In the genomic region with DNA sequence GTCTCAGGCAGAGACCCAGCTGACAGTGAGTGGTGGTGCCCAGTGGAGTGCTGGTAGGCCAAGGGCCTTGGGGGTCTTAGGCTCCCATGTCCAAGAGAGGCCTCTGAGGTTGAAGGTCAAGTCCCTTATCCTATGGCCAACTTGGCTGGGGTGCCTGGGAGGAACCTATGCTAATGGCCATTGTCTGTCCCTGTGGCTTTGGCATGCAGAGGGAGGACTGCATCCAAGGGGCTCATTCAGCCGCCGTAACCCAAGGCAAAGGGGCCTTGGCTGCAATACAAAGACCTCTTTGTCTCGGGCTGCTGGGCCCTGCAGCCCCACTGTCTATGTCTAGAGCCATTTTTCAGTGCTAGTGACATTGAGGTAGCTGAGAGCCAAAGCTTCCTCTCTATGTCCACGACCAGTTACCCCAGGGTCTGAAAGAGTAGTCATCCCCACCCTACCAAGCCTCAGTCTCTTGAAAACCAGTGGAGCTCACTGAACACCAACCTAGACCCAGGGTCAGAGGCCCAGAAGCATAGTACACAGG, we compare ENCODE assay signal across 11 mouse cellular contexts. TPM values are rescaled to one million over a fixed set of nuclear protein-coding genes. Genes with fewer than 3 reads are reported as not detected.
DNase-seq lines count a peak whose midpoint lies in the region; ATAC-seq lines count a peak whose summit lies in the region.
"Had no signal": no experiment of that assay in that cellular context is flagged by ENCODE, and none has a peak within 500 bp of the region (broad histone marks: within the 10 kb centered on the region; RNA-seq: fewer than 3 reads in every experiment).

No protein-coding gene starts in this region.

- no peaks in the 10 kb centered on the region for H3K36me3 ChIP-seq in embryonic facial prominence, embryonic 15.5 days
- no peaks in the 10 kb centered on the region for H3K36me3 ChIP-seq in neural tube, embryonic 12.5 days
- H3K36me3 ChIP-seq in intestine, embryonic 15.5 days: no peaks in the 10 kb centered on the region

- H3K9ac ChIP-seq in embryonic facial prominence, embryonic 15.5 days: no peak overlapping the region
- no peak overlapping the region for H3K9ac ChIP-seq in neural tube, embryonic 12.5 days
- no peak overlapping the region for H3K9ac ChIP-seq in intestine, embryonic 15.5 days

- no peaks in the 10 kb centered on the region for H3K27me3 ChIP-seq in embryonic facial prominence, embryonic 15.5 days
- no peaks in the 10 kb centered on the region for H3K27me3 ChIP-seq in neural tube, embryonic 12.5 days (replicated peaks)
- 0 out of 2 replicates have a peak, but pooled peaks cover 5% of the 10 kb centered on the region for H3K27me3 ChIP-seq in intestine, embryonic 15.5 days (replicated peaks)

- H3K4me3 ChIP-seq in embryonic facial prominence, embryonic 15.5 days (replicated peaks): no peak overlapping the region
- no peak overlapping the region for H3K4me3 ChIP-seq in neural tube, embryonic 12.5 days
- H3K4me3 ChIP-seq in intestine, embryonic 15.5 days (replicated peaks): no peak overlapping the region

- ATAC-seq in embryonic facial prominence, embryonic 15.5 days (ENCODE audit: insufficient number of reproducible peaks, low FRiP score, low TSS enrichment, low read depth): peak; percentile 8; the same call in 1 of the 2 replicates
- ATAC-seq in neural tube, embryonic 12.5 days (ENCODE audit: low FRiP score, low read depth): peak; percentile 59
- ATAC-seq in intestine, embryonic 15.5 days: no peak

- peaks cover 17% of the 10 kb centered on the region for H3K4me1 ChIP-seq in embryonic facial prominence, embryonic 15.5 days
- peaks cover 41% of the 10 kb centered on the region for H3K4me1 ChIP-seq in neural tube, embryonic 12.5 days
- no peaks in the 10 kb centered on the region for H3K4me1 ChIP-seq in intestine, embryonic 15.5 days (replicated peaks)

- H3K4me2 ChIP-seq in embryonic facial prominence, embryonic 15.5 days (replicated peaks): no peak overlapping the region
- no peak overlapping the region for H3K4me2 ChIP-seq in neural tube, embryonic 12.5 days (replicated peaks)
- H3K4me2 ChIP-seq in intestine, embryonic 15.5 days (replicated peaks): no peak overlapping the region

- no peaks in the 10 kb centered on the region for H3K9me3 ChIP-seq in embryonic facial prominence, embryonic 15.5 days (replicated peaks)
- H3K9me3 ChIP-seq in neural tube, embryonic 12.5 days: no peaks in the 10 kb centered on the region
- H3K9me3 ChIP-seq in intestine, embryonic 15.5 days: no peaks in the 10 kb centered on the region

- intact Hi-C loops in gastrocnemius, postnatal 14 days (cut with DNase I; ENCODE audit: low total_unique reads): no loop called here

- H3K27ac ChIP-seq in embryonic facial prominence, embryonic 15.5 days (replicated peaks): no peak overlapping the region
- H3K27ac ChIP-seq in neural tube, embryonic 12.5 days: peak overlapping the region; percentile 50
- no peak overlapping the region for H3K27ac ChIP-seq in intestine, embryonic 15.5 days

- 52% methylated on average over 4 of the region's 4 CpGs for WGBS in embryonic facial prominence, embryonic 15.5 days
- WGBS in neural tube, embryonic 12.5 days: 13% methylated on average over 4 of the region's 4 CpGs
- 74% methylated on average over 4 of the region's 4 CpGs for WGBS in intestine, embryonic 15.5 days

- peak; percentile 10 for DNase-seq in cerebellum, adult 8-10 months
- DNase-seq in cerebellum, postnatal 25 days: no peak
- peak; percentile 48 to 58 for DNase-seq in layer of hippocampus, postnatal 10 days (ENCODE audit: low spot score in 2 of 2)
- no peak for DNase-seq in gastrocnemius, postnatal 14 days
- no peak for DNase-seq in spleen, postnatal 4 days (ENCODE audit: low spot score in 2 of 2)
- DNase-seq: heart, adult 18-20 months; lung, adult 18-20 months had no signal

RNA-seq across cellular contexts. Expression of a gene that starts 19.1 kb away (rescaled TPM):
- polyA plus RNA-seq in embryonic facial prominence, embryonic 15.5 days (2015; fragmentation: Nextera tagmentation; extraction: Ambion mirVana): 26.0 and 30.3 TPM in 2 replicates
- 10 to 100 TPM; 43.9 to 46.7 TPM for total RNA-seq in layer of hippocampus, postnatal 10 days (2021)
- 44.7 and 48.2 TPM in 2 replicates for polyA plus RNA-seq in neural tube, embryonic 12.5 days (2016; fragmentation: Nextera tagmentation; extraction: Ambion mirVana)
- polyA plus RNA-seq in intestine, embryonic 15.5 days (2015; fragmentation: Nextera tagmentation; extraction: Ambion mirVana): 11.3 and 12.2 TPM in 2 replicates
- total RNA-seq in gastrocnemius, postnatal 14 days (2021): 10 to 100 TPM; 17.1 to 18.9 TPM

RNA-seq across cellular contexts. Expression of a gene that starts 44.2 kb away (rescaled TPM):
- 111 and 125 TPM in 2 replicates for polyA plus RNA-seq in embryonic facial prominence, embryonic 15.5 days (2015; fragmentation: Nextera tagmentation; extraction: Ambion mirVana)
- 100 to 1,000 TPM in 1 of 2 experiments, 10 to 100 TPM in 1; 82.2 to 102 TPM for total RNA-seq in layer of hippocampus, postnatal 10 days (2021)
- polyA plus RNA-seq in neural tube, embryonic 12.5 days (2016; fragmentation: Nextera tagmentation; extraction: Ambion mirVana): 74.8 and 76.1 TPM in 2 replicates
- polyA plus RNA-seq in intestine, embryonic 15.5 days (2015; fragmentation: Nextera tagmentation; extraction: Ambion mirVana): 113 and 124 TPM in 2 replicates
- total RNA-seq in gastrocnemius, postnatal 14 days (2021): 100 to 1,000 TPM in 1 of 2 experiments, 10 to 100 TPM in 1; 64.1 to 106 TPM

RNA-seq across cellular contexts. Expression of a gene that starts 50.9 kb away (rescaled TPM):
- not detected in 2 replicates for polyA plus RNA-seq in embryonic facial prominence, embryonic 15.5 days (2015; fragmentation: Nextera tagmentation; extraction: Ambion mirVana)
- total RNA-seq in layer of hippocampus, postnatal 10 days (2021): not detected
- polyA plus RNA-seq in neural tube, embryonic 12.5 days (2016; fragmentation: Nextera tagmentation; extraction: Ambion mirVana): not detected in 2 replicates
- polyA plus RNA-seq in intestine, embryonic 15.5 days (2015; fragmentation: Nextera tagmentation; extraction: Ambion mirVana): not detected in 2 replicates
- not detected for total RNA-seq in gastrocnemius, postnatal 14 days (2021)
- total RNA-seq: heart, adult 18-20 months; layer of hippocampus, adult 18-20 months had no signal

Comparison
In these comparisons a context has a peak if more than half of its experiments do, and no peak if none do; other contexts are left out.
1. DNase-seq: peak in cerebellum, adult 8-10 months (single experiment) and layer of hippocampus, postnatal 10 days (2 of 2); none in cerebellum, postnatal 25 days (0 of 2), gastrocnemius, postnatal 14 days (single experiment) and spleen, postnatal 4 days (0 of 2).